Mouse (Mus musculus) MEL-GATA-1-ER (cell line): ENCODE results near the gene Xirp1.
A peak's percentile ranks its signal among the peaks of the same experiment; 100 is the strongest.

ENCODE experiments used
- DNase-seq: peaks from one replicate; pipeline ENCODE4 v3.0.0-alpha.2; 2012; ENCODE audit warnings: low read depth; ENCODE audit errors: extremely low read depth

Xirp1 gene

GRCm38 (mm10) chr9:120023086-120023811, at the start of gene Xirp1:
Gene Xirp1, minus strand, starts transcription at chr9:120023598.
- no peak for DNase-seq

GRCm38 (mm10) chr9:120073169-120073568, 49.8 kb upstream of the Xirp1 start:
- peak; percentile 20 for DNase-seq

- DNase-seq: no peak
Measured at GRCm38 (mm10) chr9:120071251-120071650, 47.9 kb upstream of the Xirp1 start.

- no peak for DNase-seq
Measured at GRCm38 (mm10) chr9:120069779-120070178, 46.4 kb upstream of the Xirp1 start, which contains the start of gene Cx3cr1. Gene Cx3cr1, minus strand, starts transcription at chr9:120069879.

- DNase-seq: no peak
Measured at GRCm38 (mm10) chr9:120068047-120068446, 44.6 kb upstream of the Xirp1 start.

GRCm38 (mm10) chr9:120067609-120068008, 44.2 kb upstream of the Xirp1 start:
- no peak for DNase-seq

- DNase-seq: no peak
Measured at GRCm38 (mm10) chr9:120064317-120064716, 40.9 kb upstream of the Xirp1 start.

- DNase-seq: peak; percentile 15
Measured at GRCm38 (mm10) chr9:120058730-120059129, 35.3 kb upstream of the Xirp1 start.

GRCm38 (mm10) chr9:120056201-120056600, 32.8 kb upstream of the Xirp1 start:
- DNase-seq: no peak

- DNase-seq: no peak
Measured at GRCm38 (mm10) chr9:120054545-120055277, 31.3 kb upstream of the Xirp1 start.

- no peak for DNase-seq
Measured at GRCm38 (mm10) chr9:120049407-120049806, 26.0 kb upstream of the Xirp1 start.

- DNase-seq: no peak
Measured at GRCm38 (mm10) chr9:120048495-120048894, 25.1 kb upstream of the Xirp1 start.

GRCm38 (mm10) chr9:120043115-120043514, 19.7 kb upstream of the Xirp1 start:
- no peak for DNase-seq

GRCm38 (mm10) chr9:120037414-120037813, 14.0 kb upstream of the Xirp1 start:
- no peak for DNase-seq

GRCm38 (mm10) chr9:120034375-120034774, 11.0 kb upstream of the Xirp1 start:
- DNase-seq: no peak

GRCm38 (mm10) chr9:120032710-120033109, 9.3 kb upstream of the Xirp1 start:
- no peak for DNase-seq

GRCm38 (mm10) chr9:120030421-120030820, 7.0 kb upstream of the Xirp1 start:
- no peak for DNase-seq

GRCm38 (mm10) chr9:120029880-120030279, 6.5 kb upstream of the Xirp1 start:
- DNase-seq: no peak

- DNase-seq: peak; percentile 68
Measured at GRCm38 (mm10) chr9:120027401-120028151, 4.2 kb upstream of the Xirp1 start.

GRCm38 (mm10) chr9:120024625-120025024, 1.2 kb upstream of the Xirp1 start:
- no peak for DNase-seq

- no peak for DNase-seq
Measured at GRCm38 (mm10) chr9:120024171-120024570, 773 bp upstream of the Xirp1 start.

- DNase-seq: no peak
Measured at GRCm38 (mm10) chr9:120021164-120021563, 2.2 kb downstream of the Xirp1 start.
